Mouse (Mus musculus) layer of hippocampus, adult 2 months (tissue): ENCODE measurements around the gene Gabrd. TPM values are rescaled to one million over a fixed set of nuclear protein-coding genes. Genes with fewer than 3 reads are reported as not detected.
"Not testable (repeated sequence)": the region's sequence is repeated elsewhere in the genome, so short reads cannot be mapped to it uniquely, and the experiment has no call there.

Experiments
- DNase-seq, 2 experiments: peaks; one replicate each; pipeline ENCODE4 v3.0.0; 2022; ENCODE audit warnings: low spot score in 2 of 2
- H3K27ac ChIP-seq: fragments of 200-600 bp; 2 replicates; pipeline ENCODE4 v1.8.1; 2022
- H3K4me3 ChIP-seq: fragments of 200-600 bp; 2 replicates; pipeline ENCODE4 v1.8.1; 2022; ENCODE audit warnings: mild to moderate bottlenecking
- CTCF ChIP-seq: fragments of 200-600 bp; conservative IDR thresholded peaks from 2 replicates; pipeline ENCODE4 v1.8.1; 2022; ENCODE audit warnings: antibody characterized with exemption, mild to moderate bottlenecking, moderate library complexity
- long read RNA-seq, 2 experiments: library from polyadenylated mRNA; stranded (forward); transcript quantifications; one replicate each; pipeline ENCODE4 v2.0.0; 2021; ENCODE audit warnings: borderline mapping rate in 2 of 2
- total RNA-seq, 2 experiments: library from RNA; stranded (reverse); gene quantifications; 2 replicates each; pipeline ENCODE4 v1.2.3; 2021

Gabrd gene
- 10 to 100 TPM; 24.2 to 28.4 TPM for total RNA-seq
- long read RNA-seq, experiment 1, transcript Gabrd-201 (9 exons, 1,921 nt): major isoform, 12 of 21 reads
- long read RNA-seq, experiment 1, partial matches to known transcripts: 3 of 21 reads
- long read RNA-seq, experiment 1, other reads (novel, unspliced or antisense): 5 of 21 reads
- long read RNA-seq, experiment 2, transcript Gabrd-201 (9 exons, 1,921 nt): major isoform, 25 of 32 reads
- long read RNA-seq, experiment 2, partial matches to known transcripts: 4 of 32 reads
- long read RNA-seq, experiment 2, other reads (novel, unspliced or antisense): 3 of 32 reads

GRCm38 (mm10) chr4:155397511-155398221, at the start of gene Gabrd:
Gene Gabrd (minus strand): TSS chr4:155398112.
- Histone ChIP-seq H3K27ac (peak within 1 kb of the TSS; percentile 82), H3K4me3 (peak within 1 kb of the TSS; percentile 80)
- TF ChIP-seq CTCF: 0 out of 2 replicates have a peak, but pooled peaks have one; percentile 7
- peak; percentile 37 to 55 for DNase-seq

GRCm38 (mm10) chr4:155442808-155443207, 44.9 kb upstream of the Gabrd start:
- no peak for TF ChIP-seq CTCF
- no peak overlapping the region for H3K4me3 ChIP-seq

GRCm38 (mm10) chr4:155433993-155434392, 36.1 kb upstream of the Gabrd start:
- TF ChIP-seq CTCF: no peak
- H3K4me3 ChIP-seq: no peak overlapping the region
- H3K27ac ChIP-seq: no peak overlapping the region
- no peak for DNase-seq

More at GRCm38 (mm10) chr4:155442808-155443207, 44.9 kb upstream of the Gabrd start:
- no peak overlapping the region for H3K27ac ChIP-seq
- DNase-seq: no peak

- no peak for DNase-seq
- peak overlapping the region; percentile 52 for H3K27ac ChIP-seq
- no peak for TF ChIP-seq CTCF
- no peak overlapping the region for H3K4me3 ChIP-seq
Measured at GRCm38 (mm10) chr4:155432358-155432757, 34.4 kb upstream of the Gabrd start.

GRCm38 (mm10) chr4:155429202-155429601, 31.3 kb upstream of the Gabrd start:
- DNase-seq: no peak
- no peak for TF ChIP-seq CTCF
- Histone ChIP-seq H3K27ac (no peak overlapping the region), H3K4me3 (no peak overlapping the region)

- DNase-seq: no peak
- Histone ChIP-seq H3K4me3 (no peak overlapping the region), H3K27ac (no peak overlapping the region)
- TF ChIP-seq CTCF: no peak
Measured at GRCm38 (mm10) chr4:155428442-155428841, 30.5 kb upstream of the Gabrd start.

GRCm38 (mm10) chr4:155426272-155426671, 28.4 kb upstream of the Gabrd start:
- no peak for TF ChIP-seq CTCF
- Histone ChIP-seq H3K4me3 (no peak overlapping the region), H3K27ac (no peak overlapping the region)
- DNase-seq: no peak

GRCm38 (mm10) chr4:155423988-155424387, 26.1 kb upstream of the Gabrd start:
- Histone ChIP-seq H3K4me3 (no peak overlapping the region), H3K27ac (no peak overlapping the region; the same call in 1 of the 2 replicates)
- no peak for TF ChIP-seq CTCF
- no peak for DNase-seq

GRCm38 (mm10) chr4:155421412-155422370, 23.8 kb upstream of the Gabrd start:
- H3K4me3 ChIP-seq, H3K27ac ChIP-seq, DNase-seq: not testable (repeated sequence)

- H3K4me3 ChIP-seq: no peak overlapping the region
- no peak for DNase-seq
- H3K27ac ChIP-seq: no peak overlapping the region
- no peak for TF ChIP-seq CTCF
Measured at GRCm38 (mm10) chr4:155420137-155420536, 22.2 kb upstream of the Gabrd start.

- no peak overlapping the region for H3K27ac ChIP-seq
- H3K4me3 ChIP-seq: no peak overlapping the region
- DNase-seq: no peak
- TF ChIP-seq CTCF: no peak
Measured at GRCm38 (mm10) chr4:155414656-155415235, 16.8 kb upstream of the Gabrd start.

GRCm38 (mm10) chr4:155413641-155414335, 15.9 kb upstream of the Gabrd start:
- H3K27ac ChIP-seq: no peak overlapping the region
- no peak for TF ChIP-seq CTCF
- no peak for DNase-seq
- no peak overlapping the region for H3K4me3 ChIP-seq
